Mouse (Mus musculus): Measurements from ENCODE around the gene Pcdh8. TPM values are rescaled to one million over a fixed set of nuclear protein-coding genes. Genes with fewer than 3 reads are reported as not detected.

The Pcdh8 gene
- total RNA-seq (2021) (not detected), polyA plus RNA-seq (2012; rRNA removed) (not detected in 2 replicates)
- long read RNA-seq = 0 reads

- no peaks in the 10 kb centered on the region for H3K36me3 ChIP-seq (ENCODE audit: control insufficient read depth, insufficient read depth, low read length)
- intact Hi-C loops (cut with DNase I) = loop anchor here (10.0 kb wide), 1 partner anchor 144 kb away; no protein-coding TSS in a partner anchor
- H3K27ac ChIP-seq = no peak within 1 kb of the TSS
- peak within 1 kb of the TSS; percentile 4 for H3K4me3 ChIP-seq
- H3K79me2 ChIP-seq (replicated peaks; ENCODE audit: control insufficient read depth, insufficient read depth, low read length) = no peaks in the 10 kb centered on the region
- under 1% methylated on average over 30 of the region's 30 CpGs for WGBS
- H3K27me3 ChIP-seq (ENCODE audit: control insufficient read depth, insufficient read depth, low read length) = peaks cover 36% of the 10 kb centered on the region
- no peak for TF ChIP-seq POLR2A (IDR thresholded peaks at IDR 0.05; ENCODE audit: insufficient read depth, low read depth, low read length)
- no peak for TF ChIP-seq CTCF (IDR thresholded peaks at IDR 0.05)
- no peak for TF ChIP-seq EP300 (IDR thresholded peaks at IDR 0.05; ENCODE audit: insufficient read depth, low read depth, low read length)
- H3K9ac ChIP-seq (ENCODE audit: low read depth, low read length) = no peak within 1 kb of the TSS
- peak; percentile 63 to 69 for DNase-seq
- no peaks in the 10 kb centered on the region for H3K4me1 ChIP-seq (ENCODE audit: control insufficient read depth, insufficient read depth, low read length)
These were observed at the start of gene Pcdh8 for GRCm38 (mm10) chr14:79771094-79771535. Gene Pcdh8 (minus strand): TSS chr14:79771312.

GRCm38 (mm10) chr14:79814709-79815108 is 43.6 kb upstream of the Pcdh8 start:
- Histone ChIP-seq H3K9ac (ENCODE audit: low read depth, low read length) (no peak overlapping the region), H3K27ac (no peak overlapping the region), H3K36me3 (ENCODE audit: control insufficient read depth, insufficient read depth, low read length) (no peaks in the 10 kb centered on the region), H3K27me3 (ENCODE audit: control insufficient read depth, insufficient read depth, low read length) (no peaks in the 10 kb centered on the region), H3K4me3 (no peak overlapping the region), H3K4me1 (ENCODE audit: control insufficient read depth, insufficient read depth, low read length) (no peaks in the 10 kb centered on the region), H3K79me2 (replicated peaks; ENCODE audit: control insufficient read depth, insufficient read depth, low read length) (no peaks in the 10 kb centered on the region)
- TF ChIP-seq CTCF (IDR thresholded peaks at IDR 0.05) = no peak
- TF ChIP-seq EP300 (IDR thresholded peaks at IDR 0.05; ENCODE audit: insufficient read depth, low read depth, low read length) = no peak
- no peak for TF ChIP-seq POLR2A (IDR thresholded peaks at IDR 0.05; ENCODE audit: insufficient read depth, low read depth, low read length)
- WGBS = 72% methylated on average over 8 of the region's 8 CpGs
- DNase-seq = no peak
- intact Hi-C loops (cut with DNase I) = no loop called here

- no peak overlapping the region for H3K27ac ChIP-seq
- no peaks in the 10 kb centered on the region for H3K79me2 ChIP-seq (replicated peaks; ENCODE audit: control insufficient read depth, insufficient read depth, low read length)
- no peaks in the 10 kb centered on the region for H3K4me1 ChIP-seq (ENCODE audit: control insufficient read depth, insufficient read depth, low read length)
- DNase-seq = no peak
- intact Hi-C loops (cut with DNase I) = no loop called here
- WGBS = 31% methylated on average over 1 of the region's 1 CpGs
- TF ChIP-seq POLR2A (IDR thresholded peaks at IDR 0.05; ENCODE audit: insufficient read depth, low read depth, low read length) = no peak
- no peak for TF ChIP-seq EP300 (IDR thresholded peaks at IDR 0.05; ENCODE audit: insufficient read depth, low read depth, low read length)
- TF ChIP-seq CTCF (IDR thresholded peaks at IDR 0.05) = no peak
- H3K27me3 ChIP-seq (ENCODE audit: control insufficient read depth, insufficient read depth, low read length) = no peaks in the 10 kb centered on the region
- H3K36me3 ChIP-seq (ENCODE audit: control insufficient read depth, insufficient read depth, low read length) = no peaks in the 10 kb centered on the region
- no peak overlapping the region for H3K9ac ChIP-seq (ENCODE audit: low read depth, low read length)
- no peak overlapping the region for H3K4me3 ChIP-seq
These were observed 43.0 kb upstream of the Pcdh8 start for GRCm38 (mm10) chr14:79814084-79814483.

GRCm38 (mm10) chr14:79793179-79793578 is 22.1 kb upstream of the Pcdh8 start:
- no peak overlapping the region for H3K27ac ChIP-seq
- H3K9ac ChIP-seq (ENCODE audit: low read depth, low read length) = no peak overlapping the region
- no peaks in the 10 kb centered on the region for H3K4me1 ChIP-seq (ENCODE audit: control insufficient read depth, insufficient read depth, low read length)
- WGBS = 71% methylated on average over 8 of the region's 8 CpGs
- TF ChIP-seq EP300 (IDR thresholded peaks at IDR 0.05; ENCODE audit: insufficient read depth, low read depth, low read length) = no peak
- TF ChIP-seq CTCF (IDR thresholded peaks at IDR 0.05) = no peak
- TF ChIP-seq POLR2A (IDR thresholded peaks at IDR 0.05; ENCODE audit: insufficient read depth, low read depth, low read length) = no peak
- no peaks in the 10 kb centered on the region for H3K79me2 ChIP-seq (replicated peaks; ENCODE audit: control insufficient read depth, insufficient read depth, low read length)
- no peak for DNase-seq
- H3K27me3 ChIP-seq (ENCODE audit: control insufficient read depth, insufficient read depth, low read length) = no peaks in the 10 kb centered on the region
- H3K4me3 ChIP-seq = no peak overlapping the region
- H3K36me3 ChIP-seq (ENCODE audit: control insufficient read depth, insufficient read depth, low read length) = no peaks in the 10 kb centered on the region
- intact Hi-C loops (cut with DNase I) = no loop called here

- TF ChIP-seq POLR2A (IDR thresholded peaks at IDR 0.05; ENCODE audit: insufficient read depth, low read depth, low read length) (no peak), CTCF (IDR thresholded peaks at IDR 0.05) (no peak), EP300 (IDR thresholded peaks at IDR 0.05; ENCODE audit: insufficient read depth, low read depth, low read length) (no peak)
- H3K79me2 ChIP-seq (replicated peaks; ENCODE audit: control insufficient read depth, insufficient read depth, low read length) = no peaks in the 10 kb centered on the region
- intact Hi-C loops (cut with DNase I) = no loop called here
- no peak overlapping the region for H3K9ac ChIP-seq (ENCODE audit: low read depth, low read length)
- H3K27me3 ChIP-seq (ENCODE audit: control insufficient read depth, insufficient read depth, low read length) = no peaks in the 10 kb centered on the region
- no peak for DNase-seq
- H3K27ac ChIP-seq = no peak overlapping the region
- WGBS = 36% methylated on average over 4 of the region's 4 CpGs
- H3K36me3 ChIP-seq (ENCODE audit: control insufficient read depth, insufficient read depth, low read length) = no peaks in the 10 kb centered on the region
- no peaks in the 10 kb centered on the region for H3K4me1 ChIP-seq (ENCODE audit: control insufficient read depth, insufficient read depth, low read length)
- no peak overlapping the region for H3K4me3 ChIP-seq
These were observed 18.4 kb upstream of the Pcdh8 start for GRCm38 (mm10) chr14:79789535-79789934.

GRCm38 (mm10) chr14:79788656-79789204 is 17.6 kb upstream of the Pcdh8 start:
- WGBS = 55% methylated on average over 2 of the region's 2 CpGs
- H3K79me2 ChIP-seq (replicated peaks; ENCODE audit: control insufficient read depth, insufficient read depth, low read length) = no peaks in the 10 kb centered on the region
- H3K27ac ChIP-seq = no peak overlapping the region
- intact Hi-C loops (cut with DNase I) = no loop called here
- DNase-seq = no peak
- no peaks in the 10 kb centered on the region for H3K36me3 ChIP-seq (ENCODE audit: control insufficient read depth, insufficient read depth, low read length)
- no peaks in the 10 kb centered on the region for H3K27me3 ChIP-seq (ENCODE audit: control insufficient read depth, insufficient read depth, low read length)
- TF ChIP-seq POLR2A (IDR thresholded peaks at IDR 0.05; ENCODE audit: insufficient read depth, low read depth, low read length) (no peak), EP300 (IDR thresholded peaks at IDR 0.05; ENCODE audit: insufficient read depth, low read depth, low read length) (no peak), CTCF (IDR thresholded peaks at IDR 0.05) (no peak)
- H3K4me3 ChIP-seq = no peak overlapping the region
- no peak overlapping the region for H3K9ac ChIP-seq (ENCODE audit: low read depth, low read length)
- no peaks in the 10 kb centered on the region for H3K4me1 ChIP-seq (ENCODE audit: control insufficient read depth, insufficient read depth, low read length)

Data from heart, adult 2 months (tissue).